Mouse (Mus musculus) hindbrain, embryonic 13.5 days (tissue): ENCODE data around the gene 4930435E12Rik. TPM values are rescaled to one million over a fixed set of nuclear protein-coding genes. Genes with fewer than 3 reads are reported as not detected.

Experiments
- ATAC-seq: fragments of 200-750 bp; cut with Nextera tagmentation; 2 replicates; pipeline ENCODE4 v1.8.0; 2017; ENCODE audit warnings: moderate TSS enrichment; ENCODE audit not compliant: low FRiP score
- H3K27ac ChIP-seq: fragments of 300-500 bp; sonication (generic); 2 replicates; pipeline ENCODE4 v1.5.1; 2015; ENCODE audit warnings: inconsistent platforms, mild to moderate bottlenecking, moderate library complexity
- H3K27me3 ChIP-seq: fragments of 300-500 bp; sonication (generic); 2 replicates; pipeline ENCODE4 v1.6.1; 2015; ENCODE audit warnings: mild to moderate bottlenecking, inconsistent platforms
- H3K36me3 ChIP-seq: fragments of 300-500 bp; sonication (generic); 2 replicates; pipeline ENCODE4 v1.6.1; 2015; ENCODE audit warnings: mild to moderate bottlenecking, inconsistent platforms
- H3K4me1 ChIP-seq: fragments of 300-500 bp; sonication (generic); replicated peaks from 2 replicates; pipeline ENCODE4 v1.6.1; 2015; ENCODE audit warnings: inconsistent platforms
- H3K4me2 ChIP-seq: fragments of 300-500 bp; sonication (generic); 2 replicates; pipeline ENCODE4 v1.6.1; 2015; ENCODE audit warnings: inconsistent platforms, mild to moderate bottlenecking, moderate library complexity
- H3K4me3 ChIP-seq: fragments of 300-500 bp; sonication (generic); 2 replicates; pipeline ENCODE4 v1.5.1; 2015; ENCODE audit warnings: mild to moderate bottlenecking, inconsistent platforms
- H3K9ac ChIP-seq: fragments of 300-500 bp; sonication (generic); 2 replicates; pipeline ENCODE4 v1.6.1; 2015; ENCODE audit warnings: mild to moderate bottlenecking, inconsistent platforms
- H3K9me3 ChIP-seq: fragments of 300-500 bp; sonication (generic); 2 replicates; pipeline ENCODE4 v1.6.1; 2016; ENCODE audit warnings: inconsistent platforms
- WGBS: fragments of 180-500 bp; shearing (Covaris S2); methylation state at CpG from one replicate; pipeline ENCODE4 v1.1.7; 2015; 5-methylcytosine and 5-hydroxymethylcytosine counted together
- polyA plus RNA-seq: library from polyadenylated mRNA; unstranded; fragments of >200 nt; fragmentation: Nextera tagmentation; extraction: Ambion mirVana; gene quantifications from 2 replicates; pipeline ENCODE4 v1.2.1, GENCODE M21; 2015

4930435E12Rik gene
- polyA plus RNA-seq, 1 experiment from 2014 or later, result not detected

DNA sequence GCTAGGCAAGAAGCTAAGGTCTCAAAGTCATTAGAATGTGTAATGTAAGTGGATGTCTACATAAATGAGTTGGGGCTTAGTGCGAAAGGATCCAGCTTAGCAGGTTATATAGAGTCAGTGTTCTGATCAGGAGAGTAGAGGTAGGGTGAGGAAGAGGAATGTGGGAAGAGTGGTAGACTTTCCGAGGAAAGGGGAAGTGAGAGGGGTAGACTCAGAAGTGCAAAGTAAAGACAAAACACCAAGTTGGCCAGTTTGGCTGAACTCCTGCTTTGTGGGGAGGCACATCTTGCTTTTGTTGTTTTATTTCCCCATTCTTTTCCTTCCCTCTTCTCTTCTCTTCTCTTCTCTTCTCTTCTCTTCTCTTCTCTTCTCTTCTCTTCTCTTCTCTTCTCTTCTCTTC lies 39.5 kb downstream of the 4930435E12Rik start:
- no peak for ATAC-seq
- Histone ChIP-seq H3K4me3 (no peak overlapping the region), H3K36me3 (no peaks in the 10 kb centered on the region), H3K4me2 (no peak overlapping the region), H3K4me1 (no peaks in the 10 kb centered on the region; the same call in 1 of the 2 replicates), H3K27me3 (no peaks in the 10 kb centered on the region), H3K27ac (no peak overlapping the region), H3K9me3 (no peaks in the 10 kb centered on the region), H3K9ac (no peak overlapping the region)
- 77% methylated on average over 2 of the region's 2 CpGs for WGBS

- no peak for ATAC-seq
- H3K4me1 ChIP-seq, result peaks cover 6% of the 10 kb centered on the region; the same call in 1 of the 2 replicates
- H3K9me3 ChIP-seq, result no peaks in the 10 kb centered on the region
- no peak overlapping the region for H3K4me3 ChIP-seq
- H3K36me3 ChIP-seq, result no peaks in the 10 kb centered on the region
- no peak overlapping the region for H3K4me2 ChIP-seq
- H3K27me3 ChIP-seq, result no peaks in the 10 kb centered on the region
- H3K9ac ChIP-seq, result no peak overlapping the region
- no peak overlapping the region for H3K27ac ChIP-seq
- WGBS, result 80% methylated on average over 7 of the region's 7 CpGs
These were observed 43.2 kb downstream of the 4930435E12Rik start for GRCm38 (mm10) chr16:38785301-38785700.

- WGBS, result 46% methylated on average over 2 of the region's 2 CpGs
- no peak overlapping the region for H3K4me2 ChIP-seq
- ATAC-seq, result 0 out of 2 replicates have a peak, but pooled peaks have one; percentile 32
These were observed 46.0 kb downstream of the 4930435E12Rik start for GRCm38 (mm10) chr16:38782524-38783067.

DNA sequence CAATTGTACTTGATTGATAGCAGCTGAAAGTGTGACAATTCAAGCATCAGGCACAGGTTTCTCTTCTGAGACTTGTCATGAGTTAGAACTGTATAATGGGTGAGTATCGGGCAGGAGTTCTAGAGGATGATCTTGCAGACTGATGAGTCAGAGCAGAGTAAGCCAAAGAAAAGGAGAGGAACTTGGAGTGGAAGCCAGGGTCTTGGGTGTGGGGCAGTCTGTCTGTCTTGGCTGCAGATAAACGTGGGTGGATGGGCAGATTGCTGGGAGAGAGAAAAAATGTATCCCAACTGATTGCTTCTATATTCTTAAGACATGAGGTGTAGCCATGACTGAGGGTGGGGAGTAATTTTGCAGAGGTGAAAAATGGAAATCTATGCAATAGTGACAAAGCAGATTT lies 46.6 kb downstream of the 4930435E12Rik start:
- WGBS, result 85% methylated on average over 2 of the region's 2 CpGs
- Histone ChIP-seq H3K9me3 (no peaks in the 10 kb centered on the region), H3K9ac (no peak overlapping the region)

More at GRCm38 (mm10) chr16:38782524-38783067, 46.0 kb downstream of the 4930435E12Rik start:
- Histone ChIP-seq H3K9me3 (no peaks in the 10 kb centered on the region), H3K27ac (no peak overlapping the region), H3K27me3 (no peaks in the 10 kb centered on the region), H3K9ac (no peak overlapping the region), H3K36me3 (no peaks in the 10 kb centered on the region), H3K4me3 (no peak overlapping the region), H3K4me1 (peaks cover 6% of the 10 kb centered on the region; the same call in 1 of the 2 replicates)

DNA sequence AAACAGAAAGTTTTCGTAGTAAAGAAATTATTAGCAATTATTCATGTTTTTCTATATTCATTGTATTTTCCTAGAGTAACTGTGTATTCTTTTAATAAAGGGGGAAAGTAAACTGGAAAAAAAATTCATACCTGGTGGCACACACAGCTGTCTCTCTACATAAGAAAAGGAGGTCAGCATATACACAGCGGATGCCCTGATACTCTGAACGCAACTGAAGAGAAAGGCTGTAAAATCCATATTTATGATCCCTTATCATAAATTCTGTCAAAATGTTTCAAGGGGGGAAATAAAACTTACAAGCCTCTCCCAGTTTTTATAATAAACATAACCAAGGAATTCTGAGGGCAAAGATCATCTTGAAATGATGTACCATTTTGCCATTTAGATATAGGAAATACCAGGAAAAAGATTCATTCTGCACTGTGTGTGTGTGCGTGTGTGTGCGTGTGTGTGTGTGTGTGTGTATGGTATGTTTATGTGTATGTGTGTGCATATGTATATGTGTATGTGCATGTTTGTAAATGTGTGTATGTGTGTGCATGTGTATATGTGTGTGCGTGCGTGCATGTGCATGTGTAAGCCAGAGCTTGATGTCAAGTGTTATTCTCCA lies 47.5 kb downstream of the 4930435E12Rik start:
- no peaks in the 10 kb centered on the region for H3K9me3 ChIP-seq
- H3K9ac ChIP-seq, result no peak overlapping the region
- H3K4me3 ChIP-seq, result no peak overlapping the region
- H3K27ac ChIP-seq, result no peak overlapping the region
- 91% methylated on average over 7 of the region's 7 CpGs for WGBS
- H3K27me3 ChIP-seq, result no peaks in the 10 kb centered on the region
- H3K36me3 ChIP-seq, result no peaks in the 10 kb centered on the region
- H3K4me1 ChIP-seq, result peaks cover 6% of the 10 kb centered on the region; the same call in 1 of the 2 replicates
- no peak for ATAC-seq
- no peak overlapping the region for H3K4me2 ChIP-seq

More for the DNA sequence above, 46.6 kb downstream of the 4930435E12Rik start:
- Histone ChIP-seq H3K36me3 (no peaks in the 10 kb centered on the region), H3K27ac (no peak overlapping the region), H3K27me3 (no peaks in the 10 kb centered on the region), H3K4me1 (peaks cover 6% of the 10 kb centered on the region; the same call in 1 of the 2 replicates), H3K4me2 (no peak overlapping the region), H3K4me3 (no peak overlapping the region)
- no peak for ATAC-seq

- Histone ChIP-seq H3K4me2 (no peak overlapping the region), H3K4me1 (no peaks in the 10 kb centered on the region), H3K36me3 (no peaks in the 10 kb centered on the region), H3K9me3 (no peaks in the 10 kb centered on the region), H3K27ac (no peak overlapping the region), H3K9ac (no peak overlapping the region), H3K4me3 (no peak overlapping the region), H3K27me3 (no peaks in the 10 kb centered on the region)
- ATAC-seq, result no peak
- WGBS, result 56% methylated on average over 6 of the region's 6 CpGs
These were observed 52.2 kb downstream of the 4930435E12Rik start for GRCm38 (mm10) chr16:38776342-38776741.

DNA sequence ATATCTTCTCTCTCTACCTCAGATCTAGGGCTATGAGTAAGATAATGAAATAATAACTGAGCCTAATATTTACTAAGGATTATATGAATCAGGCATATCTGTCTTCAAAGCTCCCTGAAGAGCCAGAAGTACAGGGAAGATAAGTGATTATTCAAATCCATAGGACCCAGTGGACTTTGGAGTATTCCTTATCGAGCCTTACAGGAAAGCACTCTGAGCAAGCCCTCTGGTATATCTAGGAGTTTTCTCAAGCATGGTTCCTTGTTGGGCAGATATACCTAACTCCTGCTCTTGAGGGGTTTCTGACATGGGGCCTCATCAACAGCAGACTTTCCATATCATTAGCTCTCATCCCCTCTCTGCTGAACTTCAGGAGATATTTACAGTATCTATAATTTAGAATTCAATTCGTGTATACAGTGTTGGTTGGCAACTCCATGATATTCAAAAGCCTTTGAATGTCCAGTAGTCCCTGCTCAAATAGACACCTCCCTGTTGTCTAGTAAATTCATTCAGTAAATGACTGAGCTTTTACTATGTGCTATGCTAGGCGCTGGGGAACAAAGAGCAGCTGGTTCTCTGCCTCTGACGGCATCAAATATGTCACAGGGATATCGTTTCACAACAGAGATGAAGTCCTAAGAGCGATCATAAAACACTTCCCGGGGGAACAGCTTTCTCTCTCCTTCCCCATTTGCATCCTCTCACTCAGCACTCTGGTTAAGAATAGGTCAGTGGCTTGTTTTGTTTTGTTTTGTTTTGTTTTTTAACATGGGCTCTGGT lies 53.4 kb downstream of the 4930435E12Rik start:
- H3K36me3 ChIP-seq, result no peaks in the 10 kb centered on the region
- H3K4me2 ChIP-seq, result no peak overlapping the region
- H3K4me3 ChIP-seq, result no peak overlapping the region
- no peaks in the 10 kb centered on the region for H3K27me3 ChIP-seq
- no peak overlapping the region for H3K9ac ChIP-seq
- H3K9me3 ChIP-seq, result no peaks in the 10 kb centered on the region
- 66% methylated on average over 7 of the region's 7 CpGs for WGBS
- H3K27ac ChIP-seq, result no peak overlapping the region
- H3K4me1 ChIP-seq, result no peaks in the 10 kb centered on the region
- no peak for ATAC-seq

DNA sequence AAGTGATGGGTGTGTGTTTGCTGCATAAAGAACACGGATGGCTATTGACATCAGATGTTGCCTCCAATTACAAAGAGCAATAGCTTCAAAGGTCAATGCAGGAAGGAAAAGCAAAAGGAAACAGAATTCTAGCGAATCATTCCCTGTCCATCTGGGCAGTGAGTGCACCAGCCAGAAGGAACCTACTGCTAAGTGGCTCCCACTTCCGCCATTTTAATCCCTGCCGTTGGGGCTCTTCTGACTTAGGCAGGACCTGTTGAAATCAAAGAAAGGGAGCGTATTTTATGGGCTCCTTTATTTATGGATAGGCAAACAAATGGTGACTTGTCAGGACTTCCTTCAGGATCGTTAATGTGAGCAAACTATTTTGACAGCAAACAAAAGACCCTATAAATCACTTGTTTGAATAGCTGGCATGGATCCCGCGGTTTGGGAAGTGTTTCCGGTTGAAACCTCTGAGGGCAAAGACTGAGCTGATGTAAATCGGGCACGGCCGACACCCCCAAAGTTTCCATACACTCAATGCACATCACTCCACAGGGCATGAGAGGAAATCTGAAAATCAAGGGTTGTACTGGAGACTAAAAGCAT lies 55.5 kb downstream of the 4930435E12Rik start:
- Histone ChIP-seq H3K4me2 (no peak overlapping the region), H3K27ac (no peak overlapping the region), H3K4me3 (no peak overlapping the region), H3K27me3 (no peaks in the 10 kb centered on the region), H3K36me3 (peaks cover 14% of the 10 kb centered on the region), H3K4me1 (no peaks in the 10 kb centered on the region), H3K9me3 (no peaks in the 10 kb centered on the region), H3K9ac (no peak overlapping the region)
- no peak for ATAC-seq
- 40% methylated on average over 12 of the region's 12 CpGs for WGBS

DNA sequence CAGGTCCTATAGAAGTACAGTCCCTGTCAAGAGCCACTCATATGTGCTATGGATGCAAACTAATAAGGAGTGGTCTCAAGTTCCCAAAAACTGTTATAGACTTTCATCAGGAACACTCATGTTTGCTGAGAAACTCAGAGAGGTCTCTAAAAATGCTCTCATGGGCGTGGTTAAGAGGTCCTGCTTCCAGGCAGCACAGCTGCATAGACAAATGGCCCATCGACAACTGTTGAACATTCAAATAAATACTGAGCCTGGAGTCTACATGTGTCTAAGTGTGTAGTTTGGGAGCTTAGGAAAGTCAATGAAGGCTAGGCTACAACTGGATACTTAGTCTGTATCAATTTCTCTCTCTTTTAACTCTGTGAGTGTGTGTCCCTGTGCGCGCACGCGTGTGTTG lies 57.4 kb downstream of the 4930435E12Rik start:
- Histone ChIP-seq H3K4me1 (no peaks in the 10 kb centered on the region), H3K4me2 (no peak overlapping the region), H3K27ac (no peak overlapping the region), H3K4me3 (no peak overlapping the region), H3K36me3 (peaks cover 30% of the 10 kb centered on the region), H3K9me3 (no peaks in the 10 kb centered on the region), H3K27me3 (no peaks in the 10 kb centered on the region), H3K9ac (no peak overlapping the region)
- 95% methylated on average over 6 of the region's 6 CpGs for WGBS
- no peak for ATAC-seq

GRCm38 (mm10) chr16:38769529-38769928 lies 59.0 kb downstream of the 4930435E12Rik start:
- H3K4me1 ChIP-seq, result no peaks in the 10 kb centered on the region
- no peaks in the 10 kb centered on the region for H3K9me3 ChIP-seq
- H3K27me3 ChIP-seq, result no peaks in the 10 kb centered on the region
- no peak overlapping the region for H3K4me2 ChIP-seq
- no peak overlapping the region for H3K27ac ChIP-seq
- peaks cover 34% of the 10 kb centered on the region for H3K36me3 ChIP-seq
- 89% methylated on average over 9 of the region's 9 CpGs for WGBS
- H3K4me3 ChIP-seq, result no peak overlapping the region
- ATAC-seq, result no peak
- H3K9ac ChIP-seq, result no peak overlapping the region

DNA sequence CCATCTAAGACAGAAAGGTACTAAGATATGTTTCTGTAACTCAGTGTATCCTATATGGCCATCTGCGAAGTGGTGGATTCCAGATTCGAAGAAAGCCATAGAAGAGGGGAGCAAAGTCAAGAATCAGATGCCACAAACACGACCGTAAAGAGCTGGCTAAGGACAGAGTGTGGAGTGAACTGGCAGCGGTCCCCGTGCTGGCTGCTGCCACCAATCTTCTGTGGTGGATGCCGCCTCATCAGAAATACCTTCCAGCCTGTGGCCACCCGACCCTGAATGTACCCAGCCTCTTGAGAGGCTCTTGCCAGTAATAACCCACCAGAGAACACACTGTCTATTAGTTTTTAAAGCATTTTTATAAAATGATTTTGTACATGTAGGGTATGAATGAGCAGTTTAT lies 60.2 kb downstream of the 4930435E12Rik start:
- Histone ChIP-seq H3K9ac (no peak overlapping the region), H3K27me3 (no peaks in the 10 kb centered on the region), H3K4me3 (no peak overlapping the region), H3K36me3 (peaks cover 43% of the 10 kb centered on the region), H3K4me1 (no peaks in the 10 kb centered on the region), H3K27ac (no peak overlapping the region), H3K9me3 (no peaks in the 10 kb centered on the region), H3K4me2 (no peak overlapping the region)
- ATAC-seq, result no peak
- 95% methylated on average over 8 of the region's 8 CpGs for WGBS

DNA sequence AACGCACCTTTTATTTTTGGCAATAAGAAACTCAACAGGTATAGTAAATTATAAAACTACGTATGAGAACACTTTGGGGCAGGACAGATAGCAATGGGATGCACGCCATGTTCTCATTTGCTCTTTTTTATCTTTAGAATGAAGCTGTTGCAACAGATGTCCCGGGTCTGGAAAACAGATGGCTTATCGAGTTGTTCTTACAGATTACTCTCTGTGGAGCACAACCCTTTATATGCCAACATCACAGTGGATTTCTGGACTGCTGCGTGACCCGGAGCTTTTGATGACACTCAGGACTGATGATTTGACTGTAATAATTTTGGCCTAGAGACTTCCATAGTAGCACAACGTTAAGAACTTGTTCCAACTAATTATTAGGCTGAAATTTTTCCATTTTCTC lies 60.8 kb downstream of the 4930435E12Rik start:
- no peak for ATAC-seq
- Histone ChIP-seq H3K9me3 (no peaks in the 10 kb centered on the region), H3K36me3 (peaks cover 49% of the 10 kb centered on the region), H3K4me2 (no peak overlapping the region), H3K4me1 (no peaks in the 10 kb centered on the region), H3K27ac (no peak overlapping the region), H3K9ac (no peak overlapping the region), H3K4me3 (no peak overlapping the region), H3K27me3 (no peaks in the 10 kb centered on the region)
- 83% methylated on average over 8 of the region's 8 CpGs for WGBS
